Mouse (Mus musculus) testis, postnatal 14 days (tissue): ENCODE results near the gene Hrasls.

Experiments used
- DNase-seq: peaks from one replicate; pipeline ENCODE4 v3.0.0; 2021; ENCODE audit warnings: low spot score

Hrasls gene

GRCm38 (mm10) chr16:29209605-29210411 lies at the start of gene Hrasls:
Hrasls (plus strand) TSS chr16:29209695.
- DNase-seq, result peak; percentile 55

DNA sequence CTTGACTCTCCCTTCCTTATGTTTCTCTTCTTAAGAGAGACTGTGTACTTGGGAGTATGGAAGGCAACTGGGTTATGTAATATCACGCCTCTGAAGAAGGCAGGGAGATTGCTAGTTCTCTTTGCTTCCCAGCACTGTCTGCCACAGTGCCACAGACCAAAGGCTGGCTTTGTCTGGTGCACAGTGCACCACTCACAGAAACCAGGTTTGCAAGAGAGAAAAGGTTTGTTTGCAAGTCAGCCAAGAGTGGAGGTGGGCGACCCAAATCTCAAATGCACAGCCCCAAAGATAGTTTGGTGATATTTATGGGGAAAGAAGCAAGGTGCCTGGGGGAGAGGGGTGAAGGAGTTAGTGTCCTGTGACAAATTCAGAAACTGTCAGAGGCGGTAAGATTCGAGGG lies 47.2 kb upstream of the Hrasls start:
- no peak for DNase-seq

GRCm38 (mm10) chr16:29167051-29167450 lies 42.4 kb upstream of the Hrasls start:
- DNase-seq, result no peak

DNA sequence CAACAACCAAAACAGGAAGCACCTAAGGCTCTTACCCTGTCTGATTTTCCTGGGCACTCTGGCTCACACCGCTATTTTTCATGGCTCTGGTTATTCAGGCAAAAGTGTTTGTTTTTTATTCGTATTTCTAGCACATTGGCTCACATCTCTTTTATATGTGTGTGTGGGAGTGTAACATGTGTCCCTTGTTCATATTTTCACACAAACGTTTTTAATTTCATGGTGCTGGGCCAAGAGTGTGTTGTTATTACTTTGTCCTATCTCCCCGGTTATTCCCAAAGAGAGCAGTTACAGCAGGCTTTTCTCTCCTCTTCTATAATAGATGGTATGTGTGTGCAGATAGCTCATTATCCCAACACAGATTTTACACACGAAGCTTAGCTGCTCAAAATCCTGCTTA lies 37.8 kb upstream of the Hrasls start:
- no peak for DNase-seq

DNA sequence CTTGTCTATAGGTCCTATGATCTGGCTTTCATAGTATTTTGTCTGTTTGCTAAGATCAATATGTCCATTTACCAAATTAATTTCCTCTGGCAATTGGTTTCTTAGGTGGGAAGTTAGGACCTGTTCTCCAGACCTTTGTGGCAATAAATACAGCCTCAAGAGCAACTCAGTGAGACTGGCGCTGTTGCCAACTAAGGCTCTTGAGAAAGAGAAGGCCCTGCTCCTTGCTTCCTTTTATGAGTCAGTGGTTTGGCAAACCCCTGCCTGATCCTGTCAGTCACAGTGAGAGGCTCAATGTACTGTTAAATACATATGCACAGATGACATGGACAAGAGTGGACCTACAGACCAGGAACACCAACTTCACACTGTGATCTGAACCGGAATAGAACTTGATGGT lies 36.3 kb upstream of the Hrasls start:
- DNase-seq, result no peak

DNA sequence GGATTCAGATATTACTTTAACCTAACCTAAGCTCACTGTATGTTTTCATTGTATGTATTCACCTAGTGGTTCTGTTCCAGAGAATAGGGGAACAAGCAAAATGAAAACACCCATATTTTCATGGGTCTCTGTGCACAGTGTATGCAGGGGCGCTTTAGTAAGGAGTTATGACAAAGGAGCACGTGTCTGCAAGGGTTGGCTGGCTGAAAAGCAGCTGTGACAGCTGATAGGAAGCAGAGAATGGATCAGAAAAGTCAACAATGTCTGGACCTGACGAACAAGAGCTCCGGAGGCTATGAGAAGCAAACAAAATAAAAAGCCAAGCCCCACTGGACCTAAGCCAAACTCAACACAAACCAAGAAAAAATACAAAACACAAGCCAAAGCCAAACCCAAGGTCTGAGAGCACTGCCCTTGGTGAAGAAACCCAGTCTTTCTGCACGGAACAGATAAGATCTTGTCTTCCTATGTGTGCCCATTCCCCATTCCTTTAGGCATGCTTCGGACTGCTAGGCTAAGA lies 34.6 kb upstream of the Hrasls start:
- no peak for DNase-seq

GRCm38 (mm10) chr16:29192911-29193310 lies 16.6 kb upstream of the Hrasls start:
- DNase-seq, result no peak

DNA sequence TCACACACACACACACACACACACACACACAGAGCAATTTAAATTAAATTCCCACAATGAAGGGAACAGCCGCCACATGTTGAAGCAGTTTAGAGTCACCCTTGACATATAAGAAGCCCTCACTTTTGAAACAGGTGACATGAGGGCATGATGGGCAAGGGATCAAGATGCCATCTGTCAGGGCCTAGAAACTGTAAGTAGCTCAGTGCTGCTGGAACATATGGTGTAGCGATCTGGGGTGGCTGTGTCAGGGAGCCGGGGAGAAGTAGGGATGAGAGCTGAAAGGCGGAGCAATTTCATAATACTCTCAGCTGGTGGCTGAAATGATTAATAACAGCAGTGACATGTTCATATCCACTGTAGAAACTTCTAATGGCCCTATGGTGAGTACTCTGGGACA lies 15.5 kb upstream of the Hrasls start:
- DNase-seq, result no peak

DNA sequence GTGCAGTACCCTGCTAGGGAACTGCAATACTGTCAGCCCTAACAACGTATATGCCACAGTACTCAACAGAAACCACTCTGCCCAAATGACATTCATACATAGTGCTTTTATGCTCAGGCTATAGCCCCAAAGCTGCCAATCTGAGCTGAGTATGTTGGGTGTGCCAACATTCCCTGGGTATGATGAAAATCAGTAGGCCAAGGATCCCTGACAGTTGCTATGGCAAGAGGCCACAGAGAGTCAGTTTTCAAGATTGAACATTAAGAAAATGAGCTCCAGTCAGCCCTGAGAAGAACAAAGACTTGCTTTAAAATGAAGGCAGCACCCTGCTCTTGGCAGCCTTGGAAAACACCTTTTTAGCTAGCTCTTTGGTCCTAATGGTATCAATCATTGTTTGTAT lies 14.3 kb upstream of the Hrasls start:
- DNase-seq, result no peak

GRCm38 (mm10) chr16:29198461-29198860 lies 11.0 kb upstream of the Hrasls start:
- no peak for DNase-seq

DNA sequence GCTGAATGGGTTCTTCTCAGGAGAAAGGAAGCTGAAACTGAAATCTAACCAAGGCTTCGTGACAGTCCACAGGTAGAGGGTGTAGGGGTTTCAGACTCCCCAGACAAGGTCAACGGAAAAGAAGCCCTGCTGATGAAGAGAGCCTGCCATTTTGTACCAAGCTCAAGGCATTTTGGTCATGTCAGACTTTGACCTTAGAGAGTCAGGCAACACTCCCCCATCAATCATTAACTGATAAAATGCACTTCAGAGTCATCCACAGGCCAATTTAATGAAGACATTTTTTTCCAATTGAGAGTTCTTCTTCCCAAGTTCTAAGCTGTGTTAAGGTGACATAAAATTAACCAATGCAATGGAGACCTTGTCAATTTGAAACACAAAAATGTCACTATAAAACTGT lies 8.3 kb upstream of the Hrasls start:
- no peak for DNase-seq

- no peak for DNase-seq
Measured at GRCm38 (mm10) chr16:29204875-29205274, 4.6 kb upstream of the Hrasls start.

DNA sequence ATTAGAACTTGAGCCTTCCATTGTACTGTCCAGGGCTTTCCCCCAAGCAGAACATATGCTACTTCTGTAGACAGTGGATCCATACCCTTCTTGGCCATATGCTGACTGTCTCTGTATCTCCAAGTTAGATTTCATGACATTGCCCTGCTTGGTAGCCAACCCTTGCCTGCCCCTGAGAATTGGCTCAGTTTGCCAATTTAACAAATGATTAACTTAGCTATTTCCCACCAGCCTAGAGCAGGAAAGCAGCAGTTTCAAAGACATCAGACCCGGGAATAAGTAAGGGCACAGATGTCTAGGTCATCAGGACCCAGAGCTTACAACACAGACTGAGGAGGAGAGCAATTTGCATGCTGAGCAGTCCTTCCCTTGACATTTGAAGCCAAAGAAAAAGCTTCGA lies 3.9 kb upstream of the Hrasls start:
- DNase-seq, result no peak

GRCm38 (mm10) chr16:29208841-29209240 lies 654 bp upstream of the Hrasls start:
- no peak for DNase-seq

GRCm38 (mm10) chr16:29216395-29217295 lies 7.2 kb downstream of the Hrasls start:
- no peak for DNase-seq

DNA sequence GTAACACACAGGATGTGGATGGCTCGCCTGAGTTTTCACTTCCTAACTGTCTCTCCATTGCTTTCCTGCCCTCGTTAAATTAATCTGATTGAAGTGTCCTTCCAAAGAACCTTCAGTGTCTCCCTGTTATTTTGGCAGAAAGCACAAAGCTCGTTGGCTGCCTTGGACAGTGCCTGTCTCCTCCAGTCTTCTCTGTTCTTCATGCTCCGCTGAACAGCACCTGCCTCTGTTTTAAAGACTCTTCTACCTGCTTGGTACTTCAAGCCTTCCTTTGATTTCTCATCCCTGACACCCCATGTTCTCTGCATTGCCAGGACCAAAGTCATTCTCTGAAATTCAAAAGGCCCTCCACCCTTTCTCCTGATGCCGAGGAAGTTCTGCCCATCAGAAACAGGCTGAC lies 26.5 kb downstream of the Hrasls start:
- DNase-seq, result peak; percentile 5

DNA sequence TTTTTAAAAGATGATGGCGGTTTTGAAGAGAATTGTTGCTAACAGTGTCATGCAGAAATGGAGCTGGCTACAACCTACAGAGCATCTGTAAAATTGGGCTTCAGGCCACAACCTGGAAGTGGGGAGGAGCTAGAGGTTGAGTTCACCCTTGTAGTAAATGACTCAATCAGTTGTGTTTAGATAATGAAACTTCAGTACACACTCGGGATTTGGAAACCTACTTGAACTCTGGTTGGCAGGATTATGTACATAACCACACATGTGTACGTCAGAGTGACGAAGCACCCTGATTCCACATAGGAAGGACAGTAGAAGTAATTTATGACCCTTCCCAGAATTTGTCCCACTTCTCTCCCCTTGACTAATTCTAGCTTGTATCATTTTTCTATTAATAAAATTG lies 44.8 kb downstream of the Hrasls start:
- no peak for DNase-seq
